Mouse (Mus musculus) CH12F3 (cell line): ENCODE results near the gene Msh5.
"Not testable (repeated sequence)": the region's sequence is repeated elsewhere in the genome, so short reads cannot be mapped to it uniquely, and the experiment has no call there.

Experiments
- in situ Hi-C: fragments of 300-500 bp; cut with MboI; formaldehyde crosslinking; loops from 2 replicates; pipeline ENCODE4 v1.14.3; 2020; ENCODE audit warnings: low sequenced_read_pairs

The Msh5 gene

DNA sequence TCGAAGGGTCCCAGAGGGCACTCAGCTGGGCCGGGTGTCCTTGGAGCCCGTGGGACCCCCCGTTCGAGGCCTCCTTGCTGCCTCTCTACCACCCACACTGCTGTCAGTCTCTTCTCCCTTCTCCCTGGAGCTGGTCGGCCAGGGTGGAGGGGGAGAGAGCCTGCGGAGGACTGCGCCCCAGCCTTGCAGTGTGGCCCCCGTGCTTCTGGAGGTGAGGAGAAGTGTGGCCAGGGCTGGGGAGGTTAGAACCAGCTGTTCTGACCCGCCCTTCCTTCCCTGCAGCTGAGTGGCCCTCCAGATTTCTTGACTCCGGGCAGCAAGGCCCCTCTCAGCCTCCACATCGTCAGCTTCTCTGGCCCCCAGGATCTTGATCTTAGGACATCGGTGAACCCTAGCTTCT is 22.3 kb downstream of the Msh5 start:
- in situ Hi-C loops = no loop called here

- in situ Hi-C loops = no loop called here
Observed at GRCm38 (mm10) chr17:35023756-35024155, 22.8 kb downstream of the Msh5 start.

- in situ Hi-C loops = no loop called here
Observed at GRCm38 (mm10) chr17:35023221-35023620, 23.3 kb downstream of the Msh5 start.

DNA sequence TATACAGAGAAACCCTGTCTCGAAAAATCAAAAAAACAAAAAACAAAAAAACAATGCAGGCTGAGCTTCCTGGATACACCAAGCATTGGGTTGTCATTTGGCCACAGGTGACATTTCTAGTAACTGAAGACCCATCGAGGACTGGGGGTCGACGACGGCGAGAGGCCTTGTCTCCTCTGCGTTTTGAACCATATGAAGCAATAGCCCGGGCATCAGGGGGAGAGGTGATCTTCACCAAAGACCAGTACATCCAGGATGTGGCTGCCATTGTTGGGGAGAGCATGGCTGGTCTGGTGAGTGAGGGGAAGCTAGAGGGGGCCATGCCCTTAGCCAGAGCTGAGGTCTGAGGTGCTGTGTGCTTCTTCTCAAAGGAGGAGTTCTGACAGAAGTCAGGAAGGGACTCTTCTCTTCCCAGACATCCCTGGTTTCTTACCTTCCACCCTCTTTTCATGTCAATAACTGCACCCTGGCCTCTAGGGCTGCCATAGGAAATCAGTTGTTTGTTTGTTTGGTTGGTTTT is 23.9 kb downstream of the Msh5 start:
- in situ Hi-C loops = no loop called here

DNA sequence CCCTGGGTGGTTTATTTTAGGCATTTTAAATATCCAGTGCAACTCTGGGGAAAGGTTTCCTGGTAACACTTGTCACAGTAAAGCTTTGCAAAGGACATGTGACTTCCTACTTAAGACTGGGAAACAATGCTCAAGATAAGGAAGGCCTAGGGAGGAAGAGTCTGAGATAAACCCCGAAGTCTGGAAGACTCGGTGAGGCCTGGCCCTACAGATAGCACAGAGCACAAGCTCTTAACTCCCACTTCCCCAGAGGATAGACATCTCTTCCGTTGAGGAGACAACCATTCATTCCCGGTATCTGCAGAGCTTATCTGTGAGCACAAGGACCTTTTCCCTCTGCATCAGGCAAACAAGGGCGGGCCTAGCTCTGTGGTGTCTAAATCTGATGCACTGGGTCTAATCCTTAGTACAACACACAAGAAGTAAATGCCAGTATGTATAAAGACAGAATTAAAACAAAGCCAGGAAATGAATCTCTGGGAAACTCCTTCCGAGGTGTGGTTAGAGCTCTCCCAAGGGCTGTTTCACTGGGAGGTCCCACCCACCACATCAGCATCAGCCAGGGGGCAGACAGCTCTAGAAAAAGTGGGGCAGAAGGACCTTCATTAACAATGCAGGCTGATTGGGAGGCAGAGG is 24.6 kb downstream of the Msh5 start:
- in situ Hi-C loops = no loop called here

- in situ Hi-C loops = no loop called here
Observed at GRCm38 (mm10) chr17:35021163-35021808, 25.3 kb downstream of the Msh5 start.

DNA sequence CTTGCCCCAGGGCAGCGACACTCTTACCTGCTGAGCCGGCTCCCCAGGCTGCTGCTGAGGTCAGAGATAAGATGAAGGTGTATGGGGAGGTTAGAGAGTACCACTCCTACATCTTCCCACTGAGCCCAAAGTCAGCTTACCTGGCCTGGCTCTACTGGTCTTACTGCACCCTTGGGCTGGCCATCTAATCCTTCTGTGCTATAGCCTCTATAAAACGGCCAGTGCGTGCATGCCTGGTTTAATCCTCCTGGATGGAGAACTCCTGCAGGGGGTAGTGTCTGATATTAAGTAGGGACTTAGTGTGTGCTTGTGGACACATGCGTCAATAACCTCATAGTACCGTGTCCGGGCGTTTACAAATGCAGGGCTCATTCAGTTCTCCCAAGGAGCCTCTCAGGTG is 26.0 kb downstream of the Msh5 start:
- in situ Hi-C loops = no loop called here

DNA sequence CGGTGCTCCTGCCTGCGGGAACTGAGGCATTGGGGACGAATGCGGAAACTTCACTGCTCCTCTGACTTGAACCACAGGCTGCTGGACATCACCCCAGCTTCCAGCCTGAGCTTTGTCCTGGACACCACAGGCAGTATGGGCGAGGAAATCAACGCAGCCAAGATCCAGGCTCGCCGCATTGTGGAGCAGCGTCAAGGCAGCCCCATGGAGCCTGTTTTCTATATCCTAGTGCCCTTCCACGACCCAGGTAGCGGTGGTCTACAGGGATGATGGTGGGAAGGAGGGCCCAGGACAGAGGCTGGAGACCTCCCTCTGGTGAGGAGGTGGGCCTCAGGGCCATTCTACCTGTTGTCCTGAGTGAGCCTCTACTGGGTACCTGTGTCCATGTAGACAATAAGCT is 26.7 kb downstream of the Msh5 start:
- in situ Hi-C loops = no loop called here

DNA sequence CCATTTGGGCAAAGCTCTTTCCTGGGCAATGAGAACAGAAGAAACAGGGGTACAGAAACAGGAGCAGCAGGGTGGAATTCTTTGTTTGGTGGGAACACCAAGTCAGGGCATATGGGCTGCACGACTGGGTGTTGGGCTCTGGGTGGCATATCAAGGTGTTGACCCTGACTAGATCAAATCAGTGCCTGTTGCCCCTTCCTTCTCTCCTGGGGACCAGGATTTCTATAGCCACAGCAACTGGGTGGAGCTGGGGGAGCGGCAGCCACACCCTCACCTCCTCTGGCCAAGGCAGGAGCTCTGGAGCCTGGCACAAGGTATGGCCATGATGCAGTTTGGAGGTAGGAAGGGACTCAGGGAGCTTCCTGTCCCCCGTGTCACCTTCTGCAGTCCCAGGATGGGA is 28.4 kb downstream of the Msh5 start:
- in situ Hi-C loops = no loop called here

GRCm38 (mm10) chr17:35017706-35018030 is 28.9 kb downstream of the Msh5 start:
- in situ Hi-C loops = no loop called here

DNA sequence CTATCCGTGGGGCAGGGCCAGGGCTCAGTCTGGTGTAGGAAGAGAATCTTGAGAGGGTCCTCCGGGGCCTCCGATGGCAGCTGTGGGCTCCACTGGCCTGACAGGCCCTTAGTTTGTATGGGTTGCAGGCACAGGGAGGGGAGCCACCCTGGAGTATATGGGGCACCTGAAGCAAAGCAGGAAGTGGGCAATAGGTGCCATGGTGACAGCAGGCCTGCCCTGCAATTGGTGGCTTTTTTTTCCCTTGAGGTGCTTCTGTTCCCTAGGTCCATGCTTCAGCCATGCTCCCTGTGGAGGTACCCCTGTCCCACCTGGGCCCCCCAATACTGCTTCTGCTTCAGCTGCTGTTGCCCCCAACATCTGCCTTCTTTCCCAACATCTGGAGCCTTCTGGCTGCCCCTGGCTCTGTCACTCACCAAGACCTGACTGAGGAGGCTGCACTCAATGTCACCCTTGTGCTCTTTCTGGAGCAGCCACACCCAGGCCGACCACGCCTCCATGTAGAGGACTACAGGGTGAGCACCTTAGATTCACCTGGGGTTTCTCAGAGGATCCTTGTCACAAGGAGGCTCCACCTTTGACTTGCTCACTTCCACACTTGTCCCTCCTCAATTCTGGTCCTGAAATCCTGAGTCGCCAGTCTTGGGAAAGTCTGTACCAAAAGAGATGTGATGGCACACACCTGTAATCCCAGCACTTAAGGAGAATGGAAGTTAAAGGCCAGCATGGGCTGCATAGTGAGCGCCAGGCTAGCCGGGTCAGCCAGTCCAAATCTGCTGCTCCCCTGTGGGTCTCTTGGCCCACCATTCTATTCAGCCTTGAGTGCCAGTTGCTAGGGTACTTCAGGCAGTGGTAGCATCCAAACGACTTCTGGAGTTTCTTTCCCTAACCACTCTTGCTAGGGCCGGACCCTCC is 29.5 kb downstream of the Msh5 start:
- in situ Hi-C loops = no loop called here

DNA sequence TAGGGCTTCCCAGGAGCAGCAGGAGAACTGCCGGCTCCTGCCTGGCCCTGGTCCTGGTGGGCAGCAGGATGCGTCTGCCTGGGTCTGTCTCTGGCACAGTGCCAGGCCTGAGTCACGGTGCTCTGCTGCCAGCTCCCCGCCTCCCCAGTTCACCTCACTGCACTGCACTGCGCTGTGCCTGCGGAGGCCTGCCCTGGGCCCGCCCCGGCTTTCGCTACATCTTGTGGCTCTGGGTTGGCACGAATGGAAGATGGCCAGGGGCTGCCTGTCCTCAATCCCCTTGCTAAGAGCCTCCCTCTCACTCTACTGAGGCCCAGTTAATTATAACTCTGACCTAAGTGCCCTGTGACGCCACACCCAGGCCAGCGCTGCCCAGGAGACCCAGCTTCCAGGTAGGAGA is 30.2 kb downstream of the Msh5 start, which contains the start of gene Vwa7:
Gene Vwa7, plus strand, starts transcription at position 204 of the 400 bp plus-strand sequence.
- in situ Hi-C loops = no loop called here

- in situ Hi-C loops = no loop called here
Observed at GRCm38 (mm10) chr17:35015296-35015695, 31.2 kb downstream of the Msh5 start.

- in situ Hi-C loops = no loop called here
Observed at GRCm38 (mm10) chr17:35013221-35013620, 33.3 kb downstream of the Msh5 start.

GRCm38 (mm10) chr17:35012430-35012829 is 34.1 kb downstream of the Msh5 start:
- in situ Hi-C loops = no loop called here

GRCm38 (mm10) chr17:35011440-35011839 is 35.1 kb downstream of the Msh5 start:
- in situ Hi-C loops = no loop called here

- in situ Hi-C loops = no loop called here
Observed at GRCm38 (mm10) chr17:35009586-35009985, 37.0 kb downstream of the Msh5 start.

- in situ Hi-C loops = no loop called here
Observed at GRCm38 (mm10) chr17:35007387-35007991, 39.1 kb downstream of the Msh5 start.

GRCm38 (mm10) chr17:35005902-35006301 is 40.6 kb downstream of the Msh5 start:
- in situ Hi-C loops = not testable (repeated sequence)

DNA sequence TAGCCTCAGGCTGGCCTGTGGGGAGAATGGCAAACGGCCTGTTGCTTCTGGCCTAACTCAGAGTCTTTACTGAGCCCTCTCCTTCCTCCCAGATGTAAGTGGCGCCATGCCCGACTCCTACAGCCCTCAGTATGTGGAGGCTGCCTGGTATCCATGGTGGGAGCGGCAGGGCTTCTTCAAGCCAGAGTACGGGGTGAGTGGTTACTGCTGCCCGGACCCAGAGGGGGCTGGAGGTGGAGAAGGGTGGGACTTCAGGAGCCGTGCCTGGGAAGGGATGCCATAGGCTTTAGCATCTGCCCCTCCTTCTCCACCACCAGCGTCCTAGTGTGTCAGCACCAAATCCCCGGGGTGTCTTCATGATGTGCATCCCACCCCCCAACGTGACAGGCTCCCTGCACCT is 41.4 kb downstream of the Msh5 start:
- in situ Hi-C loops = no loop called here

GRCm38 (mm10) chr17:35004075-35004717 is 42.3 kb downstream of the Msh5 start:
- in situ Hi-C loops = no loop called here
